Mouse (Mus musculus): ENCODE results near the gene Rrp1. TPM values are rescaled to one million over a fixed set of nuclear protein-coding genes. Genes with fewer than 3 reads are reported as not detected.

The Rrp1 gene
- polyA plus RNA-seq, 1 experiment = 132 TPM

- TF ChIP-seq CTCF (IDR thresholded peaks at IDR 0.05; ENCODE audit: control insufficient read depth, insufficient read depth, low read length) = no peak
- no peak for TF ChIP-seq POLR2A (IDR thresholded peaks at IDR 0.05; ENCODE audit: borderline replicate concordance, control insufficient read depth, low read depth, low read length)
- no peak overlapping the region for H3K27ac ChIP-seq (ENCODE audit: control insufficient read depth, insufficient read depth, low read depth, low read length, poor library complexity)
- H3K4me3 ChIP-seq (replicated peaks; ENCODE audit: control insufficient read depth, low read depth, low read length) = no peak overlapping the region
- WGBS = 85% methylated on average over 5 of the region's 5 CpGs
- no peaks in the 10 kb centered on the region for H3K4me1 ChIP-seq (ENCODE audit: control insufficient read depth, insufficient read depth, low read length)
Measured at GRCm38 (mm10) chr10:78450761-78451160, 37.9 kb upstream of the Rrp1 start.

GRCm38 (mm10) chr10:78447396-78447795 lies 34.6 kb upstream of the Rrp1 start:
- 72% methylated on average over 3 of the region's 3 CpGs for whole genome bisulfite sequencing
- TF ChIP-seq CTCF (IDR thresholded peaks at IDR 0.05; ENCODE audit: control insufficient read depth, insufficient read depth, low read length) = no peak
- no peak for TF ChIP-seq POLR2A (IDR thresholded peaks at IDR 0.05; ENCODE audit: borderline replicate concordance, control insufficient read depth, low read depth, low read length)
- Histone ChIP-seq H3K4me3 (replicated peaks; ENCODE audit: control insufficient read depth, low read depth, low read length) (no peak overlapping the region), H3K4me1 (ENCODE audit: control insufficient read depth, insufficient read depth, low read length) (no peaks in the 10 kb centered on the region), H3K27ac (ENCODE audit: control insufficient read depth, insufficient read depth, low read depth, low read length, poor library complexity) (no peak overlapping the region)

- H3K27ac ChIP-seq (ENCODE audit: control insufficient read depth, insufficient read depth, low read depth, low read length, poor library complexity) = no peak overlapping the region
- no peak for TF ChIP-seq CTCF (IDR thresholded peaks at IDR 0.05; ENCODE audit: control insufficient read depth, insufficient read depth, low read length)
- TF ChIP-seq POLR2A (IDR thresholded peaks at IDR 0.05; ENCODE audit: borderline replicate concordance, control insufficient read depth, low read depth, low read length) = no peak
- H3K4me3 ChIP-seq (replicated peaks; ENCODE audit: control insufficient read depth, low read depth, low read length) = no peak overlapping the region
- no peaks in the 10 kb centered on the region for H3K4me1 ChIP-seq (ENCODE audit: control insufficient read depth, insufficient read depth, low read length)
- WGBS = 90% methylated on average over 3 of the region's 3 CpGs
Measured at GRCm38 (mm10) chr10:78446195-78446594, 33.4 kb upstream of the Rrp1 start.

GRCm38 (mm10) chr10:78442292-78442691 lies 29.4 kb upstream of the Rrp1 start:
- no peaks in the 10 kb centered on the region for H3K4me1 ChIP-seq (ENCODE audit: control insufficient read depth, insufficient read depth, low read length)
- H3K4me3 ChIP-seq (replicated peaks; ENCODE audit: control insufficient read depth, low read depth, low read length) = no peak overlapping the region
- 93% methylated on average over 3 of the region's 3 CpGs for WGBS
- TF ChIP-seq CTCF (IDR thresholded peaks at IDR 0.05; ENCODE audit: control insufficient read depth, insufficient read depth, low read length) = no peak
- no peak overlapping the region for H3K27ac ChIP-seq (ENCODE audit: control insufficient read depth, insufficient read depth, low read depth, low read length, poor library complexity)

DNA sequence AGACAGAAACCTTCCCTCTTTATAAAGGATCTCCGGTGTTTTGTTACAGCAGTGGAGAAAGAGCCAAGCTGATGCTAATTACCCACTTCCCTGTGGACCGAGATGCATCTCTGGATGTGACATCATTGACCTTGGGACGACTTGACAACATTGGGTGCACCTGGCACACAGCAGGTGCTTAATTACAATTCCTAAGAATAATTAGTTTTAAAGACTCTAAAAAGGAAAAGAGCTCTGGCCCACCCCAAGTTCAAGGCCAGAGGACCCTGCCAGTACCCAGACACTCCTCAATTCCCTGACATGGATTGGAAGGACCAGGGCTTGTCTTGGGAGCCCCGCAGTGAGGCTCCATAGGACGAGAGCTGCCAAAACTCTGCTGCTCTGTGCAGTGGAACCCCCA lies 28.8 kb upstream of the Rrp1 start:
- 83% methylated on average over 5 of the region's 5 CpGs for WGBS
- Histone ChIP-seq H3K4me1 (ENCODE audit: control insufficient read depth, insufficient read depth, low read length) (no peaks in the 10 kb centered on the region), H3K4me3 (replicated peaks; ENCODE audit: control insufficient read depth, low read depth, low read length) (no peak overlapping the region), H3K27ac (ENCODE audit: control insufficient read depth, insufficient read depth, low read depth, low read length, poor library complexity) (no peak overlapping the region)
- no peak for TF ChIP-seq CTCF (IDR thresholded peaks at IDR 0.05; ENCODE audit: control insufficient read depth, insufficient read depth, low read length)
- TF ChIP-seq POLR2A (IDR thresholded peaks at IDR 0.05; ENCODE audit: borderline replicate concordance, control insufficient read depth, low read depth, low read length) = no peak

- 77% methylated on average over 9 of the region's 9 CpGs for WGBS
Measured at GRCm38 (mm10) chr10:78440812-78441211, 28.0 kb upstream of the Rrp1 start.

GRCm38 (mm10) chr10:78439990-78440389 lies 27.1 kb upstream of the Rrp1 start:
- no peaks in the 10 kb centered on the region for H3K4me1 ChIP-seq (ENCODE audit: control insufficient read depth, insufficient read depth, low read length)
- 81% methylated on average over 7 of the region's 7 CpGs for WGBS
- TF ChIP-seq POLR2A (IDR thresholded peaks at IDR 0.05; ENCODE audit: borderline replicate concordance, control insufficient read depth, low read depth, low read length) (no peak), CTCF (IDR thresholded peaks at IDR 0.05; ENCODE audit: control insufficient read depth, insufficient read depth, low read length) (no peak)
- H3K27ac ChIP-seq (ENCODE audit: control insufficient read depth, insufficient read depth, low read depth, low read length, poor library complexity) = no peak overlapping the region
- no peak overlapping the region for H3K4me3 ChIP-seq (replicated peaks; ENCODE audit: control insufficient read depth, low read depth, low read length)

More at GRCm38 (mm10) chr10:78440812-78441211, 28.0 kb upstream of the Rrp1 start:
- no peaks in the 10 kb centered on the region for H3K4me1 ChIP-seq (ENCODE audit: control insufficient read depth, insufficient read depth, low read length)
- TF ChIP-seq CTCF (IDR thresholded peaks at IDR 0.05; ENCODE audit: control insufficient read depth, insufficient read depth, low read length) = peak; percentile 67
- TF ChIP-seq POLR2A (IDR thresholded peaks at IDR 0.05; ENCODE audit: borderline replicate concordance, control insufficient read depth, low read depth, low read length) = no peak
- no peak overlapping the region for H3K27ac ChIP-seq (ENCODE audit: control insufficient read depth, insufficient read depth, low read depth, low read length, poor library complexity)
- no peak overlapping the region for H3K4me3 ChIP-seq (replicated peaks; ENCODE audit: control insufficient read depth, low read depth, low read length)

GRCm38 (mm10) chr10:78439550-78439949 lies 26.7 kb upstream of the Rrp1 start:
- TF ChIP-seq POLR2A (IDR thresholded peaks at IDR 0.05; ENCODE audit: borderline replicate concordance, control insufficient read depth, low read depth, low read length) = no peak
- TF ChIP-seq CTCF (IDR thresholded peaks at IDR 0.05; ENCODE audit: control insufficient read depth, insufficient read depth, low read length) = peak; percentile 66

DNA sequence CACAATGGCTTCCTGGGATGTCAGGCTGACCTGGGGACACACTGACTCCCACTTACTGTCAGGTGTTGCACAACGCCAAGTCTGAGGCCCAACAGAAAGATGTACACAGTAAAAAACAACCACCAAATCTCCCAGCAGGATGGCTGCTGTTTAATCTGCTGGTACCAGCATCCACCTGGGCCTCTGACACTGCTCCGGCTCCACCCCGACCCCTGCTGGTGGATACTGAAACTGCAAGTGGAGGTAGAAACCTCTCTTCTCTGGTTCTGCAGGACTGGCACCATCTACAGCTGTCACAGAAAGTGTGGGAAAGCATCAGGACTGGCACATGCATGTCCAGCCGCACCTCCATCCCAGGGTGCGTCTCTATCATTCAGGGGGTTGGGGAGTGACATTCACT lies 25.3 kb upstream of the Rrp1 start:
- WGBS = 15% methylated on average over 5 of the region's 5 CpGs
- TF ChIP-seq CTCF (IDR thresholded peaks at IDR 0.05; ENCODE audit: control insufficient read depth, insufficient read depth, low read length) (peak; percentile 94), POLR2A (IDR thresholded peaks at IDR 0.05; ENCODE audit: borderline replicate concordance, control insufficient read depth, low read depth, low read length) (no peak)

More at GRCm38 (mm10) chr10:78439550-78439949, 26.7 kb upstream of the Rrp1 start:
- Histone ChIP-seq H3K4me3 (replicated peaks; ENCODE audit: control insufficient read depth, low read depth, low read length) (no peak overlapping the region), H3K4me1 (ENCODE audit: control insufficient read depth, insufficient read depth, low read length) (no peaks in the 10 kb centered on the region), H3K27ac (ENCODE audit: control insufficient read depth, insufficient read depth, low read depth, low read length, poor library complexity) (no peak overlapping the region)
- WGBS = 61% methylated on average over 5 of the region's 5 CpGs

More for the DNA sequence above, 25.3 kb upstream of the Rrp1 start:
- Histone ChIP-seq H3K4me1 (ENCODE audit: control insufficient read depth, insufficient read depth, low read length) (no peaks in the 10 kb centered on the region), H3K4me3 (replicated peaks; ENCODE audit: control insufficient read depth, low read depth, low read length) (no peak overlapping the region), H3K27ac (ENCODE audit: control insufficient read depth, insufficient read depth, low read depth, low read length, poor library complexity) (no peak overlapping the region)

Data from bone marrow, adult 2 months (tissue).